Mouse (Mus musculus) heart, embryonic 13.5 days (tissue): ENCODE results near the gene Spns1. TPM values are rescaled to one million over a fixed set of nuclear protein-coding genes. Genes with fewer than 3 reads are reported as not detected.
"Not testable (repeated sequence)": the region's sequence is repeated elsewhere in the genome, so short reads cannot be mapped to it uniquely, and the experiment has no call there.

Experiments used
- ATAC-seq: fragments of 200-750 bp; cut with Nextera tagmentation; 2 replicates; pipeline ENCODE4 v1.8.0; 2017; ENCODE audit warnings: moderate TSS enrichment; ENCODE audit not compliant: insufficient number of reproducible peaks, low FRiP score, low TSS enrichment; ENCODE audit errors: extremely low read depth
- H3K27ac ChIP-seq: fragments of 300-500 bp; sonication (generic); replicated peaks from 2 replicates; pipeline ENCODE4 v1.5.1; 2015; ENCODE audit warnings: moderate library complexity, mild to moderate bottlenecking, inconsistent platforms
- H3K27me3 ChIP-seq: fragments of 300-500 bp; sonication (generic); replicated peaks from 2 replicates; pipeline ENCODE4 v1.6.1; 2015; ENCODE audit warnings: mild to moderate bottlenecking, inconsistent platforms
- H3K36me3 ChIP-seq: fragments of 300-500 bp; sonication (generic); 2 replicates; pipeline ENCODE4 v1.6.1; 2015; ENCODE audit warnings: mild to moderate bottlenecking, inconsistent platforms
- H3K4me1 ChIP-seq: fragments of 300-500 bp; sonication (generic); 2 replicates; pipeline ENCODE4 v1.6.1; 2015; ENCODE audit warnings: inconsistent platforms
- H3K4me2 ChIP-seq: fragments of 300-500 bp; sonication (generic); 2 replicates; pipeline ENCODE4 v1.6.1; 2015; ENCODE audit warnings: inconsistent platforms, mild to moderate bottlenecking, moderate library complexity
- H3K4me3 ChIP-seq: fragments of 300-500 bp; sonication (generic); 2 replicates; pipeline ENCODE4 v1.5.1; 2015; ENCODE audit warnings: moderate library complexity, mild to moderate bottlenecking, inconsistent platforms
- H3K9ac ChIP-seq: fragments of 300-500 bp; sonication (generic); 2 replicates; pipeline ENCODE4 v1.6.1; 2015; ENCODE audit warnings: inconsistent platforms, mild to moderate bottlenecking, moderate library complexity
- H3K9me3 ChIP-seq: fragments of 300-500 bp; sonication (generic); 2 replicates; pipeline ENCODE4 v1.6.1; 2016; ENCODE audit warnings: inconsistent platforms
- WGBS: fragments of 180-500 bp; shearing (Covaris S2); methylation state at CpG from one replicate; pipeline ENCODE4 v1.1.7; 2015; ENCODE audit warnings: mixed read lengths; 5-methylcytosine and 5-hydroxymethylcytosine counted together
- polyA plus RNA-seq: library from polyadenylated mRNA; unstranded; fragments of >200 nt; fragmentation: Nextera tagmentation; extraction: Ambion mirVana; gene quantifications from 2 replicates; pipeline ENCODE4 v1.2.1, GENCODE M21; 2015

Spns1 gene
- polyA plus RNA-seq, 1 experiment from 2014 or later = 43.7 TPM

DNA sequence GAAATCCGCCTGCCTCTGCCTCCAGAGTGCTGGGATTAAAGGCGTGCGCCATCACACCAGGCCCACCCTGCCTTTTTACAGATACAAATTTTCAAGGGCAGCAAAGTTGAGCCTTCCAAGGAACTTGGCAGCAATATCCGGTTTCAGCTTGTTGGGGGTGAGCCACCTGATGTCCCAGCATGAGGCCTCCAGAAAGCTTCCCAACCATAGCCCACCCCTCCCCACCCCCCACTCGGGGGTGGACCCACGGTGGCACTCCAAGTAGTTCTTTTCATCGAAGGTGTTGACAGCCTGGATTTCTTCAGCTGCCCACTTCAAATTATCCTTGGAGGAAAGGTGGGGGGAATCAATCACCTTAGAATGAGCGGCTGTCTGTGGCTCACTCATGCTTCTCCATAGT, 38.3 kb downstream of the Spns1 start:
- H3K4me1 ChIP-seq = peaks cover 13% of the 10 kb centered on the region; the same call in 1 of the 2 replicates
- H3K4me2 ChIP-seq = no peak overlapping the region
- no peak overlapping the region for H3K9ac ChIP-seq
- H3K9me3 ChIP-seq = no peaks in the 10 kb centered on the region
- H3K36me3 ChIP-seq = no peaks in the 10 kb centered on the region
- no peak for ATAC-seq
- no peak overlapping the region for H3K4me3 ChIP-seq
- H3K27ac ChIP-seq = peak overlapping the region; percentile 48; the same call in 1 of the 2 replicates
- no peaks in the 10 kb centered on the region for H3K27me3 ChIP-seq
- 76% methylated on average over 8 of the region's 8 CpGs for WGBS

DNA sequence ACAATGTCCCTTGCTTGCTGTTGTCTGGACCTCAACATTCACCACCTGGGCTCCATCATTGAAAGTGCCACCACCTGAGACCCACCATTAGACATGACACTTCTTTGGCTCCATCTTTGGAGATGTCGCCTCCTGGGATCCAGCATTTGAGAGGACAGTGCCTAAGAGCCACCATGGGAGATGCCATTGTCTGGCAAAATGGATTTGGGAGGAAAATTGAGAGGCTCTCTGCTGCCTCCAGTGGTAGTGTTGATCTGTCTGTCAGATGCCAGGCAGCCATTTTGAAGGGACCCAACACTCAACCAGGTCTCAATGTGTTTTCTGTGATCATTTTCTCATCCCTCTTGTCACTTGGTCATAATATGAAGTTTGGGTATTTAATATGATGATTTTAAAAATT, 41.7 kb downstream of the Spns1 start:
- no peak overlapping the region for H3K27ac ChIP-seq
- H3K27me3 ChIP-seq = no peaks in the 10 kb centered on the region
- H3K36me3 ChIP-seq = no peaks in the 10 kb centered on the region
- no peak overlapping the region for H3K9ac ChIP-seq
- H3K4me3 ChIP-seq = no peak overlapping the region
- no peaks in the 10 kb centered on the region for H3K9me3 ChIP-seq
- WGBS = 85% methylated on average over 1 of the region's 1 CpGs
- peaks cover 9% of the 10 kb centered on the region; the same call in 1 of the 2 replicates for H3K4me1 ChIP-seq
- no peak for ATAC-seq
- no peak overlapping the region for H3K4me2 ChIP-seq

DNA sequence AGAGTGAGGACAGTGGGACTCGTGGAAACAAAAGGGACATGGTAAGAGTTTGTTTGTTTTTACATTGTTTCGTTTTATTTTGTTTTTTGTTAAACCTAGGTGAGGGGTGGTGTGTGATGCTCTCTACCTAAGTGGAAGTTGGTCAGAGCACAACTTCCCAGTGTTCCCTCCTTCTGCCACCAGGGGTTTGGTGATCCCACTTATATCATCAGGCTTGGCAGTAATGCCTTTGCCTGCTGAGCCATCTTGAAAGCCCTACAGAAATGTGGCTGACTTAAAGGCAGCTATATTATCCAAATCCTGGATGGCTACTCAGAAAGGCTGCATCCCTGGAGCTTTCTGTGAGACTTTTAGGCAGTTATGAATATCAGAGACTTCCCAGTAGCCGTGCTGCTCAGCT, 44.6 kb downstream of the Spns1 start:
- WGBS = 67% methylated on average over 3 of the region's 3 CpGs
- no peak overlapping the region for H3K27ac ChIP-seq
- no peaks in the 10 kb centered on the region for H3K4me1 ChIP-seq

GRCm38 (mm10) chr7:126330693-126331092, 46.6 kb downstream of the Spns1 start:
- Histone ChIP-seq H3K9me3 (no peaks in the 10 kb centered on the region), H3K4me3 (no peak overlapping the region), H3K4me2 (no peak overlapping the region), H3K27me3 (peaks cover 13% of the 10 kb centered on the region), H3K27ac (no peak overlapping the region), H3K9ac (no peak overlapping the region), H3K36me3 (no peaks in the 10 kb centered on the region), H3K4me1 (no peaks in the 10 kb centered on the region)
- 48% methylated on average over 2 of the region's 2 CpGs for WGBS
- no peak for ATAC-seq

More for the DNA sequence above, 44.6 kb downstream of the Spns1 start:
- Histone ChIP-seq H3K9ac (no peak overlapping the region), H3K27me3 (no peaks in the 10 kb centered on the region), H3K4me2 (no peak overlapping the region), H3K9me3 (no peaks in the 10 kb centered on the region), H3K4me3 (no peak overlapping the region), H3K36me3 (no peaks in the 10 kb centered on the region)
- no peak for ATAC-seq

DNA sequence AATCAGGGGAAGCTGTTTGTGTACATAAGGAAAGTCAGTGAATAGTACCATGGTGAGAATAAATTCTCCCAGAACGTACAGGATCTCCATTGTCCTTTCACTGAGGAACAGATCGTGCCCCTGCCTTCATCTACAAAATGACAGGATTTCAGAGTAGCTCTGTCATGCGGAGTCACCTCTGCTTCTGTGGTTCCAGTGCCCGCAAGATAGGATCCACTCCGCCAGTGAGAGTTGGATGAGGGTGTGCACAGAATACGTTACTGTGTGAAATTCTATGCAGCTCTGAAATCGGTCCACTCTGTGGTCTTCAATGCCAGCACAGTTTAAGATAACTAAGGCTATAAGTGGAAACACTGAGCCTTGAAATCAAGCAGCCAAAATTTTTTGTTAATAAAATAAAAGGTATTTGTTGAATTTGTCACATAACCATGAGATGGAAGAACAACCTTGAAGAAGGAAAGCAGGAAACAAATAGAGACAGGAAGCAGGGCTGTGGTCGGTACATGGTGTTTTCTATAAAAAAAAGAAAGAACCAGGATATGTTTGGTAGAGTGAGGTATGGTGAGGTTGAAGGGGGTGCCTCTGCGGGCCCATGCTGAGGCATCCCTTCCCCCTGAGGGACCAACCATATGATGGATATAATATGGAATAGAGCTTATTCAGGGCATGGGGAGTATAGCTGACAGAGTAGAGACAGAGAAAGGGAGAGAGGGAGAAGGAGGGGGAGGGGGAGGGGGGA, 47.2 kb downstream of the Spns1 start:
- Histone ChIP-seq H3K9ac (no peak overlapping the region), H3K9me3 (no peaks in the 10 kb centered on the region), H3K4me2 (no peak overlapping the region), H3K27me3 (peaks cover 19% of the 10 kb centered on the region), H3K4me1 (no peaks in the 10 kb centered on the region; the same call in 1 of the 2 replicates), H3K4me3 (no peak overlapping the region), H3K36me3 (no peaks in the 10 kb centered on the region), H3K27ac (no peak overlapping the region)
- WGBS = 71% methylated on average over 9 of the region's 9 CpGs
- ATAC-seq = no peak

GRCm38 (mm10) chr7:126328848-126329247, 48.4 kb downstream of the Spns1 start:
- H3K9ac ChIP-seq, H3K4me1 ChIP-seq, H3K27ac ChIP-seq, H3K9me3 ChIP-seq, H3K4me3 ChIP-seq, H3K4me2 ChIP-seq, H3K36me3 ChIP-seq, ATAC-seq: not testable (repeated sequence)
- WGBS = 79% methylated on average over 5 of the region's 6 CpGs
- H3K27me3 ChIP-seq = peaks cover 27% of the 10 kb centered on the region

GRCm38 (mm10) chr7:126325576-126326273, 51.5 kb downstream of the Spns1 start:
- H3K4me1 ChIP-seq, H3K27ac ChIP-seq, ATAC-seq, H3K4me2 ChIP-seq, H3K4me3 ChIP-seq, H3K9me3 ChIP-seq, H3K36me3 ChIP-seq, H3K9ac ChIP-seq: not testable (repeated sequence)
- peaks cover 27% of the 10 kb centered on the region for H3K27me3 ChIP-seq
- 27% methylated on average over 9 of the region's 9 CpGs for WGBS

- Histone ChIP-seq H3K27me3 (peaks cover 27% of the 10 kb centered on the region), H3K4me3 (peak overlapping the region; percentile 29), H3K4me2 (peak overlapping the region; percentile 49), H3K36me3 (no peaks in the 10 kb centered on the region), H3K27ac (peak overlapping the region; percentile 62), H3K9ac (peak overlapping the region; percentile 45), H3K9me3 (no peaks in the 10 kb centered on the region), H3K4me1 (no peaks in the 10 kb centered on the region; the same call in 1 of the 2 replicates)
- ATAC-seq = no peak
- 17% methylated on average over 3 of the region's 3 CpGs for WGBS
Measured at GRCm38 (mm10) chr7:126324791-126325190, 52.5 kb downstream of the Spns1 start.

GRCm38 (mm10) chr7:126323729-126324128, 53.5 kb downstream of the Spns1 start:
- peak overlapping the region; percentile 62 for H3K27ac ChIP-seq
- ATAC-seq = no peak
- H3K27me3 ChIP-seq = peaks cover 27% of the 10 kb centered on the region
- no peaks in the 10 kb centered on the region for H3K9me3 ChIP-seq
- H3K4me1 ChIP-seq = no peaks in the 10 kb centered on the region; the same call in 1 of the 2 replicates
- H3K9ac ChIP-seq = peak overlapping the region; percentile 45; the same call in 1 of the 2 replicates
- H3K36me3 ChIP-seq = no peaks in the 10 kb centered on the region
- peak overlapping the region; percentile 49 for H3K4me2 ChIP-seq
- H3K4me3 ChIP-seq = peak overlapping the region; percentile 29
- 6% methylated on average over 11 of the region's 11 CpGs for WGBS
